Mouse (Mus musculus) testis, adult 2 months (tissue): ENCODE measurements around the gene Nav2. TPM values are rescaled to one million over a fixed set of nuclear protein-coding genes. Genes with fewer than 3 reads are reported as not detected.

Experiments used
- H3K27ac ChIP-seq: fragments of 200-500 bp; 2 replicates; pipeline ENCODE4 v1.5.1; 2012; ENCODE audit warnings: low read depth, low read length; ENCODE audit not compliant: control insufficient read depth, insufficient read depth
- H3K27me3 ChIP-seq: fragments of 200-500 bp; 2 replicates; pipeline ENCODE4 v1.6.1; 2012; ENCODE audit warnings: mild to moderate bottlenecking, low read length, moderate library complexity; ENCODE audit not compliant: control insufficient read depth, insufficient read depth
- H3K36me3 ChIP-seq: fragments of 200-500 bp; 2 replicates; pipeline ENCODE4 v1.6.1; 2012; ENCODE audit warnings: mild to moderate bottlenecking, low read length; ENCODE audit not compliant: control insufficient read depth, insufficient read depth
- H3K4me1 ChIP-seq: fragments of 200-500 bp; 2 replicates; pipeline ENCODE4 v1.6.1; 2012; ENCODE audit warnings: low read length; ENCODE audit not compliant: control insufficient read depth, insufficient read depth
- H3K4me3 ChIP-seq: fragments of 200-500 bp; 2 replicates; pipeline ENCODE4 v1.5.1; 2012; ENCODE audit warnings: low read depth, mild to moderate bottlenecking, low read length, moderate library complexity, mixed read lengths; ENCODE audit not compliant: control insufficient read depth
- CTCF ChIP-seq: fragments of 200-500 bp; IDR thresholded peaks from 2 replicates; pipeline ENCODE4 v1.5.1; 2012; ENCODE audit warnings: low read depth, mild to moderate bottlenecking, inconsistent platforms, low read length, moderate library complexity; ENCODE audit not compliant: control insufficient read depth, insufficient read depth, insufficient replicate concordance
- POLR2A ChIP-seq: fragments of 200-500 bp; IDR thresholded peaks from 2 replicates; pipeline ENCODE4 v1.6.1; 2012; ENCODE audit warnings: low read depth, mild to moderate bottlenecking, inconsistent platforms, low read length, moderate library complexity; ENCODE audit not compliant: control insufficient read depth
- polyA plus RNA-seq: library from polyadenylated mRNA; depleted of rRNA; stranded (reverse); fragments of >200 nt; gene quantifications from 2 replicates; pipeline ENCODE4 v1.2.3, GENCODE M21; 2012

The Nav2 gene
- polyA plus RNA-seq, 1 experiment, result 20.8 TPM

DNA sequence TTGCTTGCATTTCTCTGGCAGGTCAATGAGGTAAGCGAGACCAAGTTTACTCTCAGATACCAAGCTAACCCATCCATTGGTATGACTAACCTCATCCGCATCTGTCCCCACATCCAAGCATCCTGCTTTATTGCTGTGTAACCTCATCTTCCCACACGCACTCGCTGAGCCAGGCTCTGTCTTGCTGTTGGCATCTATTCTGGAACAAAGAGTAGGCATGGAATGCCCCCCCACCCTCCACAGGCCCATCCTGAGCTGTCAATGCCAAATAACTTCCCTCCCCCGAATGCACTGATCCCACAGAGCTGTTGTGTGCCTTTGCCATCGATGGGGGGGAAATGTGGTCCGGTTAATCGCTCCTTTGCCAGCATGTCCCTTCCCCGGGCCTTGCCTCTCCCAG is 666.7 kb downstream of the Nav2 start:
- no peak overlapping the region for H3K4me3 ChIP-seq
- H3K4me1 ChIP-seq, result no peaks in the 10 kb centered on the region
- H3K36me3 ChIP-seq, result no peaks in the 10 kb centered on the region
- TF ChIP-seq POLR2A, result no peak
- TF ChIP-seq CTCF, result no peak
- H3K27ac ChIP-seq, result no peak overlapping the region
- no peaks in the 10 kb centered on the region for H3K27me3 ChIP-seq

DNA sequence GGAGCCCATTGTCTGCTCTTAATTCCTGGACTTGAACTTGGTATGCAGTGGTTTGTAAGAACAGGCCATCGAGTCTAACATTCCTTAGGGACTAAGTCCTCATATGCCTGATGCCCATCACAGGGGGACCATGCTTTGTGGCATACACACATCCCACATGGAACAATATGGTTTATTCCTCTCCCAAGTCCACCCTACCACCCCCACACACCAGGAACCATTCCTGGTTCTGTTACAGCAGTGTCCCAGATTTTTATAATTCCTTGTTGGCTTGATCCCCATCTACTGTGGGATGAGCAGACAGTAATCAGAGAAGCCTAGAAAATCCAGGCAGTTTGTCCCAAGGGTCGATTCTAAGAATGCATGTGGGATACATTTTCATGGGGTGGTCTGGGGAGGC is 668.6 kb downstream of the Nav2 start:
- H3K27ac ChIP-seq, result no peak overlapping the region
- no peak for TF ChIP-seq POLR2A
- TF ChIP-seq CTCF, result no peak
- no peak overlapping the region for H3K4me3 ChIP-seq
- no peaks in the 10 kb centered on the region for H3K36me3 ChIP-seq
- no peaks in the 10 kb centered on the region for H3K4me1 ChIP-seq
- H3K27me3 ChIP-seq, result no peaks in the 10 kb centered on the region

DNA sequence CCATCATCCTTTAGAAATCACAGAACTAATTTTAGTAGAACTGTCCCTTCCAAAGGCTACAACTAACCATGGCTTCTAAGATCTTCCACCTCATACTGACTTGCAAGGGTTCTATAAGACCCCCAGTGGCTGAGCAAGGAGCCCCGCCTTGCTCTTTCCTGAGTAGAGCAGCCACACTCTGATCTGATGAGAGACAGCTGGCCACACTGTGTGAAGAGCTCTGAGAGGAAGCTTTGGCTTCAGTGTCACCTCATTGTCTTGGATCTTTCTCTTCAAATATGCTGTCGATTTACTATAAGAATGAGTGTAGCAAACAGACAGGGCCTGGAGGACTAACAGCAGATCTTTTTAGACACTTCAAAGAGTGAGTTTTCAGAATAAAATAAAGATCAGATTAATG is 673.4 kb downstream of the Nav2 start:
- no peaks in the 10 kb centered on the region for H3K4me1 ChIP-seq
- TF ChIP-seq POLR2A (no peak), CTCF (no peak)
- no peaks in the 10 kb centered on the region for H3K36me3 ChIP-seq
- no peak overlapping the region for H3K27ac ChIP-seq
- no peaks in the 10 kb centered on the region for H3K27me3 ChIP-seq
- H3K4me3 ChIP-seq, result no peak overlapping the region

DNA sequence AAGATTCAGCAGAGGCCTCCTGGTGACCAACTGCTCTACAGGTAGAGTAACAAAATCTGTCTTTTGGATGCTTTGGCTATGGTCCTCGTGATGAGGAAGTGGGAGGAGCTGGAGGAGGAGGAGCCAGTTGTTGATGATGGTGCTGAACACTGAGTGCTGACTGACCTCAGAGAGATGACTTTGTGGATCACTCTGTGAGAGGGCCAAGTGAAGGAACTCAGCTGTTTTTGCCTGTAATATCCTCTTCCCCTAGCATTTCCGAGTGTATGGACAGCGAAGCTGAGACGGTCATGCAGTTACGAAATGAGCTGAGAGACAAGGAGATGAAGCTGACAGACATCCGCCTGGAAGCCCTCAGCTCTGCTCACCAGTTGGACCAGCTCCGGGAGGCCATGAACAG is 674.0 kb downstream of the Nav2 start:
- Histone ChIP-seq H3K27ac (no peak overlapping the region), H3K4me3 (no peak overlapping the region), H3K36me3 (no peaks in the 10 kb centered on the region), H3K4me1 (no peaks in the 10 kb centered on the region), H3K27me3 (no peaks in the 10 kb centered on the region)
- TF ChIP-seq CTCF, result no peak
- TF ChIP-seq POLR2A, result no peak

DNA sequence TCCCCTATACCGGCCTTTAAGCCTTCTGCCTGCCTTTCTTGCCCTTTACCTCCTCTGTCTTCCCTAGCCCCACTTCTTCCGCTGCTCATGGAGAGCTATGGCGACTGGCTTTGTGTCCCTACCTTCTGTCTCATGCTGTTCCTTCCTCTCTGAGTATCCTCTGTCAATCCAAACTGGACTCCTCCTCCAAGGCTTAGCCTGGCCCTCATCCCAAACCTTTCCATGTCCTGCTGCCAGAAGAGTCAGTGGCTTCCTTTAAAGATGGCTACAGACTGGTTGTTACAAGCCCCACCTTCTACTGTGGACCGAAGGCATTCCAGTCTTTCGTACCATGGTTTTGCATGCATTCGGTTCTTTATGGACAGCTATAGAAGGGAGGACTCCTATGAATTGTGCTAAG is 674.7 kb downstream of the Nav2 start:
- H3K36me3 ChIP-seq, result no peaks in the 10 kb centered on the region
- no peaks in the 10 kb centered on the region for H3K4me1 ChIP-seq
- TF ChIP-seq CTCF, result no peak
- TF ChIP-seq POLR2A, result no peak
- no peak overlapping the region for H3K4me3 ChIP-seq
- no peak overlapping the region for H3K27ac ChIP-seq
- H3K27me3 ChIP-seq, result no peaks in the 10 kb centered on the region

DNA sequence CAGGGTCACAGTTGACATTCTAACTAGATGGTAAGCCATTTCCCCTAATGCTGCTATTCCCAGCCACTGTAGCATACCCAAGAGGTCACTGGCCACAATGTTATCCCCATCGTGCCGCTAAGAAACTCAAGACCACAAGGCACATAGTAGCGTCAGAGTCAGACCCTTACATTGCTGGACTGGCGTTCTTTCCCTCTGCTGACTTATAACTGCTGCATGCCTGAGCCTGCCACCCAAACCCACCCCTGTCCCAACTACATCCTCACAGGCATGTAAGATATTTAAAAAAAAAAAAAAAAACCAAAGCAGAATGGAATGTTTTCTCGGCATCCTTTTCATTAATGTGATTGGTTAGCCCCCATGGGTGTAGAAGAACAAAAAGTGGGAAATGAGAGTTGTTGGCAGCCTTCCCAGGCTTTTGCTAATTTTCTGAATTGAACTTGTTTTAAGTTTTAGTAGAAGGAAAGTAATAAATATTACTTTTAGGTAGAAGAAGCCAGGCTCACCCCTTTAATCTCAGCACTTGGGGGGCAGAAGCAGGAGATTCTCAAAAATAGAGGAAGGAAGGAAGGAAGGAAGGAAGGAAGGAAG is 678.1 kb downstream of the Nav2 start:
- TF ChIP-seq POLR2A, result no peak
- no peak for TF ChIP-seq CTCF
- Histone ChIP-seq H3K36me3 (no peaks in the 10 kb centered on the region), H3K27ac (no peak overlapping the region)

DNA sequence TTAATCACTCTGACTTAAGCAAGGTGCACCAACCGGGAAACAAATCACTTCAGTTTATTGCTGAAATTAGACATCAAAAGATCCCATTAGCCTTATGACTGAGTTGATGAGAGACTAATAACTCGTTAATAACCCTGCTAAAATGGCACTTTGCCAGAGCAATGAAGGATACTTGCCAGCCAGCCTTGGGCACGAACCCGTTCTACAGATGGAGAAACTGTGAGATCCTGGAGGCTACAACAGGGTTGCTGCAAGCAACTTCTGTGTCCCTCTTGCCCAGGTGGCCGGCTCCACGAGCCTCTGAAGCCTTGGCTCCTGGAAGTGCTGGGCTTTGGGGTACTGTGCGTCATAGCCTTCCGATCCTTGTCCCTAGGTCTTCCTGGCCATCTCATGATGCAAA is 681.1 kb downstream of the Nav2 start:
- TF ChIP-seq POLR2A (no peak), CTCF (no peak)
- no peaks in the 10 kb centered on the region for H3K36me3 ChIP-seq
- H3K27ac ChIP-seq, result no peak overlapping the region

More for the DNA sequence above, 678.1 kb downstream of the Nav2 start:
- Histone ChIP-seq H3K4me3 (no peak overlapping the region), H3K27me3 (no peaks in the 10 kb centered on the region), H3K4me1 (no peaks in the 10 kb centered on the region)

DNA sequence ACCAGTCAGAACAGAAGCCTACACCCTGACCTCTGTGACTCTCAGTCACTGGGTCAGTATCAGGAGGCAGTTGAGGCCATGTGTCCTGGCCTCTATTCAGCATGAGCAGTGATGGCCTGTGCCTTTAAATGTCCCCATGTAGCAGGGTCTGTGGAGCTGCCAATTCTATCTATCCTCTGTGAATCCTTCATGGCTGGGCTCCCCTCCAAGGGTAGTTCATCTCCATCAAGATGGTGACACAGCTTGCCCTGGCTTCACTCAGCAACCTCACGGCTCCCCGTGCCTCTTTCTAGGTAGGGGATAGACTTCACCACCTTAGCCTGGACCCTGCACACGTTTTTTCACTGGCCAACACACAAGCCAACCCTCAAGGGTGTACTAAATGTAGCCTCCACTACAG is 689.3 kb downstream of the Nav2 start:
- Histone ChIP-seq H3K4me1 (no peaks in the 10 kb centered on the region), H3K27ac (no peak overlapping the region), H3K4me3 (no peak overlapping the region), H3K36me3 (no peaks in the 10 kb centered on the region), H3K27me3 (no peaks in the 10 kb centered on the region)
- no peak for TF ChIP-seq CTCF
- TF ChIP-seq POLR2A, result no peak

More for the DNA sequence above, 681.1 kb downstream of the Nav2 start:
- H3K4me1 ChIP-seq, result no peaks in the 10 kb centered on the region
- no peaks in the 10 kb centered on the region for H3K27me3 ChIP-seq
- no peak overlapping the region for H3K4me3 ChIP-seq
